Mouse (Mus musculus) myocyte (in vitro differentiated cells): ENCODE measurements at regions not wholly inside any gene's neighbourhood (a gene's known extent, or its start where the extent isn't known, plus 50 kb on each side); places are given as distances from the start of the nearest gene placed in this dataset.

Experiments used
- H3K27me3 ChIP-seq: one replicate; pipeline ENCODE4 v1.6.1; 2011; ENCODE audit not compliant: control insufficient read depth, insufficient read depth, insufficient read length
- H3K36me3 ChIP-seq: one replicate; pipeline ENCODE4 v1.6.1; 2011; ENCODE audit not compliant: control insufficient read depth, insufficient read depth
- H3K4me2 ChIP-seq: one replicate; pipeline ENCODE4 v1.6.1; 2011; ENCODE audit warnings: low read depth, control low read depth
- H3K4me3 ChIP-seq: one replicate; pipeline ENCODE4 v1.5.1; 2011; ENCODE audit warnings: mild to moderate bottlenecking, control low read depth, moderate library complexity
- H3K79me2 ChIP-seq: one replicate; pipeline ENCODE4 v1.6.1; 2011; ENCODE audit not compliant: control insufficient read depth, insufficient read depth
- H3ac ChIP-seq: one replicate; pipeline ENCODE4 v1.6.1; 2011; ENCODE audit not compliant: control insufficient read depth, insufficient read length
- CEBPB ChIP-seq: IDR thresholded peaks from 2 replicates; pipeline ENCODE4 v1.6.1; 2011; ENCODE audit warnings: mild to moderate bottlenecking, moderate library complexity; ENCODE audit not compliant: poor library complexity, insufficient read depth, severe bottlenecking
- E2F4 ChIP-seq: IDR thresholded peaks from one replicate; pipeline ENCODE4 v1.6.1; 2011; ENCODE audit warnings: mild to moderate bottlenecking, control low read depth, moderate library complexity; ENCODE audit not compliant: insufficient read depth
- MAX ChIP-seq: IDR thresholded peaks from one replicate; pipeline ENCODE4 v1.6.1; 2011; ENCODE audit warnings: low read depth, mild to moderate bottlenecking, control low read depth
- MYOD1 ChIP-seq, 3 experiments: IDR thresholded peaks; one replicate each; pipeline ENCODE4 v1.6.1; 2011; ENCODE audit warnings: control low read depth in 2 of 3, low read depth in 2 of 3, mild to moderate bottlenecking in 2 of 3, moderate library complexity in 1 of 3; ENCODE audit not compliant: insufficient read length in 2 of 3, control insufficient read depth in 1 of 3
- MYOG ChIP-seq, 3 experiments: IDR thresholded peaks; one replicate each; pipeline ENCODE4 v1.6.1; 2011; ENCODE audit warnings: control low read depth in 2 of 3, low read depth in 2 of 3, mild to moderate bottlenecking in 2 of 3; ENCODE audit not compliant: insufficient read length in 2 of 3, control insufficient read depth in 1 of 3, insufficient read depth in 1 of 3
- POLR2A ChIP-seq: IDR thresholded peaks from one replicate; pipeline ENCODE4 v1.6.1; 2011; ENCODE audit warnings: low read depth, mild to moderate bottlenecking, control low read depth, moderate library complexity; ENCODE audit not compliant: insufficient read length
- POLR2AphosphoS2 ChIP-seq: IDR thresholded peaks from one replicate; pipeline ENCODE4 v1.6.1; 2011; ENCODE audit warnings: low read depth, control low read depth; ENCODE audit not compliant: insufficient read length
- REST ChIP-seq: IDR thresholded peaks from one replicate; pipeline ENCODE4 v1.6.1; 2011; ENCODE audit warnings: mild to moderate bottlenecking, control low read depth, moderate library complexity; ENCODE audit not compliant: insufficient read depth, insufficient read length
- SRF ChIP-seq: IDR thresholded peaks from one replicate; pipeline ENCODE4 v1.6.1; 2011; ENCODE audit warnings: low read depth; ENCODE audit not compliant: control insufficient read depth, insufficient read length
- TCF12 ChIP-seq: IDR thresholded peaks from one replicate; pipeline ENCODE4 v1.6.1; 2011; ENCODE audit warnings: mild to moderate bottlenecking, control low read depth; ENCODE audit not compliant: poor library complexity, insufficient read depth, severe bottlenecking
- TCF3 ChIP-seq: IDR thresholded peaks from one replicate; pipeline ENCODE4 v1.6.1; 2011; ENCODE audit warnings: low read depth, control low read depth; ENCODE audit not compliant: insufficient read length
- USF1 ChIP-seq: IDR thresholded peaks from one replicate; pipeline ENCODE4 v1.6.1; 2011; ENCODE audit warnings: low read depth, mild to moderate bottlenecking, control low read depth, moderate library complexity

DNA sequence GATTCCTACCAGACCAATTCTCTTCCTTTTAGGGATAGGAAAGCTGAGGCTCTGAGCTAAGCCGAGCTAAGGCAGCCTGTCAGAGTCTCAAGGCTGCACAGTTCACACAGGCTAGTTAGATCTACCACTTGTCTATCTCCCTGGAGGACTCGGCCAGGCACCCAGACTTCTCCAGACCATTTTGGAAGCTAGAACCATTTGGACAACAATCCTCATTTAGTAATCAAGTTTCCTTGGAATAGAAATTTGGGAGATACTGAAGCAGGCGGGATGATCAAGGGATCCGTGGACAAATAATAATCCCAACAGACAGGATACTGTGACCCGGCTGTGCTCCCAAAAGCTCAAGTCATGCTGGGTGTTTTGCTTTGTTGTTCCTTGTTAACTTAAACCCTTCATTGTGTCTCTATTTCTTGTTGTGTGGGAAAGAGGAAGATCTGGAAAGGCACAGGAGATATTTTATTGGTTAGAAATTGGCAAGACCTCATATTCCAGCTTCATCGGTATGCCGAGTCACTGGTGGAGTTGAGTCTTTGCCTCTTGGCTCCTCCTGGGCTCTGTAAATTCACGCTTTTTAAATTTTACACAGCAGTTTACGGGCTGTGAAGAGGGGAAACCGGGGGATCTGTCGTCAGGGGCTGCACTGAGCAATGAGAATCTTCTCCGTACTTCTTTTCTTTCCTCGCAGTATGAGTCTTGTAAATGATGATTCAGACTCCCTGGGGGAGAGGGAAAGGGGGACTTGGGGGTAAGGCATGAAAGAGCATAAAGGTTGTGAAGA, 444.2 kb upstream of the Tnp1 start:
- H3K4me3 ChIP-seq = no peak overlapping the region
- H3K27me3 ChIP-seq = no peaks in the 10 kb centered on the region
- H3K36me3 ChIP-seq = no peaks in the 10 kb centered on the region
- no peak for TF ChIP-seq MAX
- no peak for TF ChIP-seq MYOG (IDR thresholded peaks at IDR 0.05; ENCODE audit: control insufficient read depth in 1 of 3, insufficient read depth in 1 of 3, insufficient read length in 2 of 3, low read depth in 2 of 3)
- no peak for TF ChIP-seq REST
- TF ChIP-seq E2F4 = no peak
- no peak for TF ChIP-seq POLR2A
- TF ChIP-seq MYOD1 (IDR thresholded peaks at IDR 0.05; ENCODE audit: control insufficient read depth in 1 of 3, insufficient read length in 2 of 3, low read depth in 2 of 3) = no peak
- no peak for TF ChIP-seq TCF3
- TF ChIP-seq POLR2AphosphoS2 = no peak
- no peak for TF ChIP-seq TCF12
- H3K4me2 ChIP-seq = no peak overlapping the region
- no peak overlapping the region for H3ac ChIP-seq
- no peaks in the 10 kb centered on the region for H3K79me2 ChIP-seq

DNA sequence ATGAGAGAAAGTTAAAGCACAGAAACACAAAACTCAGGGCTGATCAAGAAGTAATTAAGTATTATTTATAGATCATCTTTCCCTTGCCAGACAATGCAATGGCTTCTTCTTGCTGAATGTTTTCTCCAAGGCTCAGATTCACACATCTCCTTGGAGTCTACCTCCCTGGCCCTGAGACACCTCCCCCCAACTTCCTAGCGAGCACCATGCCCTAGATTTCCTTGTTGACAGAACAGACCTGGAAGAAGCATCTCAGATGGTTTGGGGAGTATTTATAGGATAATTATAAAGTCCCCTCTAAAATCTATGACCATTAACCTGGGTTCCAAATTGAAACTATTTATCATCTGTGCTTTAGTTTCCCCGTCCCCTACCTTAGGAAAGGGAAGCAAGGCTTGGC, 441.6 kb upstream of the Tnp1 start:
- Histone ChIP-seq H3K79me2 (no peaks in the 10 kb centered on the region), H3K27me3 (peaks cover 5% of the 10 kb centered on the region), H3K4me3 (no peak overlapping the region), H3K4me2 (no peak overlapping the region), H3ac (no peak overlapping the region), H3K36me3 (no peaks in the 10 kb centered on the region)
- no peak for TF ChIP-seq SRF
- no peak for TF ChIP-seq POLR2A
- no peak for TF ChIP-seq E2F4
- TF ChIP-seq TCF3 = no peak
- TF ChIP-seq CEBPB = no peak
- TF ChIP-seq MAX = no peak
- TF ChIP-seq MYOD1 (IDR thresholded peaks at IDR 0.05; ENCODE audit: control insufficient read depth in 1 of 3, insufficient read length in 2 of 3, low read depth in 2 of 3) = no peak
- no peak for TF ChIP-seq POLR2AphosphoS2
- no peak for TF ChIP-seq USF1
- TF ChIP-seq REST = no peak
- no peak for TF ChIP-seq MYOG (IDR thresholded peaks at IDR 0.05; ENCODE audit: control insufficient read depth in 1 of 3, insufficient read depth in 1 of 3, insufficient read length in 2 of 3, low read depth in 2 of 3)
- TF ChIP-seq TCF12 = no peak

DNA sequence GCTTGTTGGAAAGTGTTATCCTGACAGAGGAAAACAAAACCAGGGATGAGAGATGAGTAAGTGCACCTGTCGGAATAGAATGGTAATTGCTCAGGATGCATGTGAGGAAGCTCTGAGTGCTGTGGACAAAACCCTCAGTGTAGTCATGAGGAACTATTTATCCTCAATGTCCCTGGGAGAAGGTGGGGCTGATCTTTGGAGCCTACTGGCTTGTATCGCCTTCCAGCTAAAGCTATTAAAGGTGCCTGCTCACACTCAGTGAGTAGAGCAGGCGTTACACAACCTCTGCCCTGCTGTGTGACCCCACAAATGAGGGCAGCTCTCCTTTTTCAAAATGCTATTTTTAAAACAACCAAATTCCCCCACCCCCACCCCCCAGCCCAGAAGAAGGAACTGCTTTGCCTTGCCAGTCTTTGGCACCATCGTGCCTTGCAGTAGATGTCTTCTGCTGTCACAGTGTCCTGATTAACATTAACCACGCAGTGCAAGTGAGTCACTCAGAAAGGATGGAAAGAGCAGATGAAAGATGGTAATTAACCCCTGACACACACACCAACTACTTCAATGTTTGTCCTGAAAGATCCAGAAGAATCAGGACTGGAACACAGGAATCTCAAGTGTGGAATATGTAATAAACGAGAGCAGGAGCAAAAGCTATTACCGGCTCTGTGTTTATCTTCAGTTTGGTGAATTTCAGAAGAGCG, 440.8 kb upstream of the Tnp1 start:
- H3K27me3 ChIP-seq = peaks cover 5% of the 10 kb centered on the region
- H3K79me2 ChIP-seq = no peaks in the 10 kb centered on the region
- no peak overlapping the region for H3K4me3 ChIP-seq
- no peak overlapping the region for H3K4me2 ChIP-seq
- TF ChIP-seq MAX = no peak
- peak in 1 of 3 experiments; percentile 3 for TF ChIP-seq MYOD1 (IDR thresholded peaks at IDR 0.05; ENCODE audit: control insufficient read depth in 1 of 3, insufficient read length in 2 of 3, low read depth in 2 of 3)
- no peak overlapping the region for H3ac ChIP-seq
- no peaks in the 10 kb centered on the region for H3K36me3 ChIP-seq

DNA sequence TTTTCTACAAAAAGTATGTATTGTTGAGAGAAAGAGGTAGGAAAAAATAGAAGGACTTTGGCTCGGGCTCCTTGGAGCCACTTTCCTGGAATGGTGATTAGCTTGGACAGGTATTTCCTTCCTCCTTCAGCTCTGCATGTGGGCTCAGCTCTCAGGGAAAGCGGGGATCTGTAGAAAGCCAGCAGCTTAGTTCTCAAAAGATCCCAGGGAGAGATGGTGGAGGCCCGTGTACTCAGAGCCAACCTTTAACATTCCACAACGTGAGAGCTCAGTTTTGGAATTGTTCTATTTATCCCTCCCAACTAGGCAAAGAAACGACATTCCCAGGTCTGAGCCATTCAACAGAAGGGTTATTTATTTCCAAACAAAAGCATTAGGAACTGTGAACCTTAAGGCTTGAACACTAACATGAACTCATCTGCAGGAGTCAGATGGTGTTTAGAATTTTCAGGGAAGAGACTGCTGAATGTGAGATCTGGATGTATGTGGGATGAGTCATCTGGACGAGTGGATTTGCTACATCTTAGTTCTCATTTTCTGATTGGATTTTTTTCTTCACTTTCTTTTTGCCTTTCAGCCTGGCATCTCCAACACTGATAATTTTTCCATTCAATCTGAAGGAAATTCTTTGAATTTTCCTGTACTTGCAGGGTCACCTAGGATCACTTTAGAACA, 428.6 kb upstream of the Tnp1 start:
- Histone ChIP-seq H3K36me3 (no peaks in the 10 kb centered on the region), H3ac (no peak overlapping the region), H3K79me2 (no peaks in the 10 kb centered on the region), H3K4me2 (no peak overlapping the region), H3K4me3 (no peak overlapping the region), H3K27me3 (no peaks in the 10 kb centered on the region)
- TF ChIP-seq POLR2AphosphoS2 (no peak), REST (no peak), MYOD1 (IDR thresholded peaks at IDR 0.05; ENCODE audit: control insufficient read depth in 1 of 3, insufficient read length in 2 of 3, low read depth in 2 of 3) (no peak), MYOG (IDR thresholded peaks at IDR 0.05; ENCODE audit: control insufficient read depth in 1 of 3, insufficient read depth in 1 of 3, insufficient read length in 2 of 3, low read depth in 2 of 3) (no peak), POLR2A (no peak), MAX (no peak), TCF3 (no peak), E2F4 (no peak)

DNA sequence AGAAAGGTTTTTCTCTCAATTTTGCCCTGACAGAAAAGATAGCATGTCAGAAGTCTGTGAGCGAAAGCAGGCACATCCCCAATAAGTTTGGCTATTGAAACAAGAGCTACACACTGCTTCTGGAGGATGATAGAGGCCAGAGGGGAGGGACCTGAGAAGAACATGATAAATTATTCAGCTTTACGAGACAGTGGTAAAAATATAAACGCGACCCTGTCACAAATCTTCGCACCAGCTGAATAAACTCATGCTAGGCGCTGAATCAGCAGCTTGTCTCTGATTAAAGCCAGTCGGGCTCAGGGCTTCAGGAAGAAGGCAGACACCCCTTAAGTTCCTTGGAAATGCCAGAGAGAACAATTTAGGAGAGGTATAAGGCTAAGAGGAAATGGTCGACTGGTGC, 422.7 kb upstream of the Tnp1 start:
- no peak overlapping the region for H3K4me3 ChIP-seq
- H3ac ChIP-seq = no peak overlapping the region
- no peak for TF ChIP-seq MYOG (IDR thresholded peaks at IDR 0.05; ENCODE audit: control insufficient read depth in 1 of 3, insufficient read depth in 1 of 3, insufficient read length in 2 of 3, low read depth in 2 of 3)
- no peak for TF ChIP-seq REST
- no peak for TF ChIP-seq TCF3
- TF ChIP-seq USF1 = no peak
- no peak for TF ChIP-seq MYOD1 (IDR thresholded peaks at IDR 0.05; ENCODE audit: control insufficient read depth in 1 of 3, insufficient read length in 2 of 3, low read depth in 2 of 3)
- no peak for TF ChIP-seq POLR2AphosphoS2
- TF ChIP-seq SRF = no peak
- TF ChIP-seq CEBPB = no peak
- no peak for TF ChIP-seq POLR2A
- TF ChIP-seq TCF12 = no peak
- TF ChIP-seq E2F4 = no peak
- TF ChIP-seq MAX = no peak
- H3K79me2 ChIP-seq = no peaks in the 10 kb centered on the region
- H3K36me3 ChIP-seq = no peaks in the 10 kb centered on the region
- no peak overlapping the region for H3K4me2 ChIP-seq
- H3K27me3 ChIP-seq = peaks cover 6% of the 10 kb centered on the region
